Mouse (Mus musculus) embryonic facial prominence, embryonic 14.5 days (tissue): ENCODE measurements at regions not wholly inside any gene's neighbourhood (a gene's known extent, or its start where the extent isn't known, plus 50 kb on each side); places are given as distances from the start of the nearest gene placed in this dataset.

Experiments
- ATAC-seq: fragments of 200-750 bp; cut with Nextera tagmentation; 2 replicates; pipeline ENCODE4 v1.8.0; 2017; ENCODE audit warnings: low read depth, moderate number of reproducible peaks, moderate TSS enrichment
- DNase-seq: peaks from one replicate; pipeline ENCODE4 v3.0.0-alpha.2; 2015; ENCODE audit warnings: low spot score
- H3K27ac ChIP-seq: fragments of 300-500 bp; sonication (generic); replicated peaks from 2 replicates; pipeline ENCODE4 v1.5.1; 2014; ENCODE audit warnings: low read depth, mild to moderate bottlenecking, low read length, moderate library complexity
- H3K27me3 ChIP-seq: fragments of 300-500 bp; sonication (generic); replicated peaks from 2 replicates; pipeline ENCODE4 v1.6.1; 2014; ENCODE audit warnings: low read length; ENCODE audit not compliant: control insufficient read depth, insufficient read depth
- H3K36me3 ChIP-seq: fragments of 300-500 bp; sonication (generic); 2 replicates; pipeline ENCODE4 v1.6.1; 2014; ENCODE audit warnings: low read length, mixed read lengths; ENCODE audit not compliant: control insufficient read depth, insufficient read depth
- H3K4me1 ChIP-seq: fragments of 300-500 bp; sonication (generic); 2 replicates; pipeline ENCODE4 v1.6.1; 2014; ENCODE audit warnings: antibody characterized with exemption, low read length; ENCODE audit not compliant: control insufficient read depth, insufficient read depth
- H3K4me2 ChIP-seq: fragments of 300-500 bp; sonication (generic); 2 replicates; pipeline ENCODE4 v1.6.1; 2014; ENCODE audit warnings: low read depth, mild to moderate bottlenecking, low read length, moderate library complexity, mixed read lengths
- H3K4me3 ChIP-seq: fragments of 300-500 bp; sonication (generic); 2 replicates; pipeline ENCODE4 v1.5.1; 2014; ENCODE audit warnings: low read depth, mild to moderate bottlenecking, low read length
- H3K9ac ChIP-seq: fragments of 300-500 bp; sonication (generic); 2 replicates; pipeline ENCODE4 v1.6.1; 2014; ENCODE audit warnings: low read depth, mild to moderate bottlenecking, low read length, moderate library complexity, mixed read lengths
- H3K9me3 ChIP-seq: fragments of 300-500 bp; sonication (generic); 2 replicates; pipeline ENCODE4 v1.6.1; 2016; ENCODE audit warnings: low read length; ENCODE audit not compliant: control insufficient read depth
- WGBS: fragments of 180-500 bp; shearing (Covaris S2); extraction: QIAGEN DNeasy Blood & Tissue Kit; methylation state at CpG from one replicate; pipeline ENCODE4 v1.1.7; 2014; 5-methylcytosine and 5-hydroxymethylcytosine counted together

- WGBS, result 61% methylated on average over 1 of the region's 1 CpGs
- Histone ChIP-seq H3K9ac (no peak overlapping the region), H3K4me1 (0 out of 2 replicates have a peak, but pooled peaks cover 5% of the 10 kb centered on the region), H3K4me2 (no peak overlapping the region), H3K4me3 (no peak overlapping the region), H3K27ac (no peak overlapping the region), H3K9me3 (no peaks in the 10 kb centered on the region), H3K27me3 (no peaks in the 10 kb centered on the region), H3K36me3 (no peaks in the 10 kb centered on the region)
- ATAC-seq (peak; percentile 22; the same call in 1 of the 2 replicates), DNase-seq (peak; percentile 45)
Observed at GRCm38 (mm10) chr7:137745575-137745974, 308.2 kb downstream of the Glrx3 start.

GRCm38 (mm10) chr7:137745991-137746390 is 308.6 kb downstream of the Glrx3 start:
- DNase-seq (no peak), ATAC-seq (no peak)
- Histone ChIP-seq H3K9ac (no peak overlapping the region), H3K27me3 (no peaks in the 10 kb centered on the region), H3K9me3 (no peaks in the 10 kb centered on the region), H3K36me3 (no peaks in the 10 kb centered on the region), H3K4me1 (0 out of 2 replicates have a peak, but pooled peaks cover 5% of the 10 kb centered on the region), H3K27ac (no peak overlapping the region), H3K4me2 (no peak overlapping the region), H3K4me3 (no peak overlapping the region)
- WGBS, result 86% methylated on average over 3 of the region's 3 CpGs

GRCm38 (mm10) chr7:137748936-137749335 is 311.5 kb downstream of the Glrx3 start:
- H3K4me2 ChIP-seq, result no peak overlapping the region
- H3K9ac ChIP-seq, result no peak overlapping the region
- no peaks in the 10 kb centered on the region for H3K9me3 ChIP-seq
- WGBS, result 69% methylated on average over 7 of the region's 7 CpGs
- H3K4me1 ChIP-seq, result no peaks in the 10 kb centered on the region
- H3K27ac ChIP-seq, result no peak overlapping the region
- DNase-seq (no peak), ATAC-seq (no peak)
- no peaks in the 10 kb centered on the region for H3K27me3 ChIP-seq
- H3K36me3 ChIP-seq, result no peaks in the 10 kb centered on the region
- no peak overlapping the region for H3K4me3 ChIP-seq

GRCm38 (mm10) chr7:137750741-137751140 is 313.3 kb downstream of the Glrx3 start:
- Histone ChIP-seq H3K9ac (no peak overlapping the region), H3K36me3 (no peaks in the 10 kb centered on the region), H3K27ac (no peak overlapping the region), H3K4me2 (no peak overlapping the region), H3K4me3 (no peak overlapping the region), H3K4me1 (no peaks in the 10 kb centered on the region), H3K27me3 (no peaks in the 10 kb centered on the region), H3K9me3 (no peaks in the 10 kb centered on the region)
- 50% methylated on average over 1 of the region's 1 CpGs for WGBS
- no peak for ATAC-seq
- no peak for DNase-seq

GRCm38 (mm10) chr7:137751151-137751859 is 313.9 kb downstream of the Glrx3 start:
- Histone ChIP-seq H3K4me1 (no peaks in the 10 kb centered on the region), H3K27ac (no peak overlapping the region), H3K36me3 (no peaks in the 10 kb centered on the region), H3K4me3 (no peak overlapping the region), H3K27me3 (no peaks in the 10 kb centered on the region), H3K4me2 (no peak overlapping the region), H3K9ac (no peak overlapping the region), H3K9me3 (no peaks in the 10 kb centered on the region)
- no peak for ATAC-seq
- WGBS, result 39% methylated on average over 4 of the region's 4 CpGs
- no peak for DNase-seq

GRCm38 (mm10) chr7:137765961-137766360 is 328.5 kb downstream of the Glrx3 start:
- WGBS, result 74% methylated on average over 3 of the region's 3 CpGs
- DNase-seq, result no peak
- Histone ChIP-seq H3K4me2 (no peak overlapping the region), H3K9me3 (no peaks in the 10 kb centered on the region), H3K4me1 (no peaks in the 10 kb centered on the region), H3K9ac (no peak overlapping the region), H3K27ac (no peak overlapping the region), H3K27me3 (no peaks in the 10 kb centered on the region), H3K4me3 (no peak overlapping the region), H3K36me3 (no peaks in the 10 kb centered on the region)
- no peak for ATAC-seq

GRCm38 (mm10) chr7:137766721-137767120 is 329.3 kb downstream of the Glrx3 start:
- Histone ChIP-seq H3K27ac (no peak overlapping the region), H3K4me3 (no peak overlapping the region), H3K4me2 (no peak overlapping the region), H3K9ac (no peak overlapping the region), H3K36me3 (no peaks in the 10 kb centered on the region), H3K9me3 (no peaks in the 10 kb centered on the region), H3K4me1 (no peaks in the 10 kb centered on the region), H3K27me3 (no peaks in the 10 kb centered on the region)
- 53% methylated on average over 2 of the region's 2 CpGs for WGBS
- DNase-seq (peak; percentile 14), ATAC-seq (no peak)

- H3K27ac ChIP-seq, result no peak overlapping the region
- no peak overlapping the region for H3K4me2 ChIP-seq
- H3K9me3 ChIP-seq, result no peaks in the 10 kb centered on the region
- no peak overlapping the region for H3K9ac ChIP-seq
- H3K27me3 ChIP-seq, result no peaks in the 10 kb centered on the region
- DNase-seq (no peak), ATAC-seq (no peak)
- H3K4me1 ChIP-seq, result peaks cover 8% of the 10 kb centered on the region
- 71% methylated on average over 7 of the region's 7 CpGs for WGBS
- H3K4me3 ChIP-seq, result no peak overlapping the region
- H3K36me3 ChIP-seq, result no peaks in the 10 kb centered on the region
Observed at GRCm38 (mm10) chr7:137773051-137773964, 335.9 kb downstream of the Glrx3 start.
